Mouse (Mus musculus): ENCODE measurements at regions not wholly inside any gene's neighbourhood (a gene's known extent, or its start where the extent isn't known, plus 50 kb on each side); places are given as distances from the start of the nearest gene placed in this dataset.

GRCm38 (mm10) chr4:21539583-21539982 lies 146.2 kb downstream of the Prdm13 start:
- TF ChIP-seq CTCF (IDR thresholded peaks at IDR 0.05; ENCODE audit: low read depth) (no peak), EP300 (optimal IDR thresholded peaks at IDR 0.05) (no peak)

Measured in stomach, postnatal 0 days (tissue).